Mouse (Mus musculus): Measurements from ENCODE around the gene Insig1. TPM values are rescaled to one million over a fixed set of nuclear protein-coding genes. Genes with fewer than 3 reads are reported as not detected.

The Insig1 gene
- polyA plus RNA-seq, 1 experiment from 2014 or later, result 44.3 TPM

DNA sequence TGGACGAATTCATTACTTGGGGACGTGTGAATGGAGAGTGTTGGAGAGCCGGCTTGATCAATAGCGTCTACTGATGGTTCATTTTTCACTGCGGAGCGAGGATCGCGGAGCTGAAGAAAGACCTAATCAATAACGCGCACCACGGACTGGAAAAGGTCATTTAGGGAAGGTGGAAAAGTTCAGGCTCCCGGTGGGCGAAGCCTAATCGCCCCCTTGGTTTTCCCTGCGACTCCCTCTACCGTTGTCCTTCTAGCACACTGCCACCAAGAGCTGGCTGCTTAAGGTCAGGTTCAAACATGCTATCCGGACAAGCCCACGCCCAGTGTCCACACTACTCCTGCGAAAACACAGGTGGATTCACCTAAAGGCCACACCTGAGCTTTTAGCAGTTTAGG lies 47.4 kb downstream of the Insig1 start:
- H3K27ac ChIP-seq, result no peak overlapping the region
- TF ChIP-seq CTCF (IDR thresholded peaks at IDR 0.05; ENCODE audit: low read depth), result no peak
- no peaks in the 10 kb centered on the region; the same call in 1 of the 2 replicates for H3K4me1 ChIP-seq (replicated peaks; ENCODE audit: insufficient read depth, low read length)
- no peak for DNase-seq (ENCODE audit: low spot score)
- H3K9ac ChIP-seq (ENCODE audit: low read depth, low read length), result no peak overlapping the region
- no peaks in the 10 kb centered on the region for H3K36me3 ChIP-seq (ENCODE audit: insufficient read depth, low read length)
- no peak for ATAC-seq (replicated peaks; ENCODE audit: low FRiP score, low read depth)
- H3K4me3 ChIP-seq (replicated peaks; ENCODE audit: low read depth, low read length), result peak overlapping the region; percentile 27
- no peaks in the 10 kb centered on the region for H3K9me3 ChIP-seq (replicated peaks; ENCODE audit: low read length)
- WGBS, result 3% methylated on average over 19 of the region's 19 CpGs
- peaks cover 46% of the 10 kb centered on the region for H3K27me3 ChIP-seq (ENCODE audit: insufficient read depth, low read length)
- peak overlapping the region; percentile 54 for H3K4me2 ChIP-seq (ENCODE audit: low read length)

DNA sequence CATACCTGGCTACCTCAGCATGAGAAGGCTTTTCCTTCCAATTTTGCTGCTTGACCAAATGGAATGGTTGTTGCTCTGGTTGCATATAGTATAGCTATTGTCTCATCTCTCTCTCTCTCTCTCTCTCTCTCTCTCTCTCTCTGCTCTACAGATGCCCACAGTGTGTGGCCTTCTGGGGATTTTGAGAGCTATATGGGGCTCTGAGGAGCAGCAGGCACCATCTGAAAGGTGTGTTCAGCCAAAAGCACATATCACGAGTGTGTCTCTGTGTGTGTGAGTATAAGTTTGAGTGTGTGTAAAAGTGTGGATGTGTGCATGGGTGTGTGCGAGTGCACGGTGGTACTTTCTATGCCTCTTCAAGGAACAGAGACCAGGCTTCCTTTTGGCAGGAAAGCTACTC lies 48.4 kb downstream of the Insig1 start:
- DNase-seq (ENCODE audit: low spot score) (no peak), ATAC-seq (replicated peaks; ENCODE audit: low FRiP score, low read depth) (no peak)
- Histone ChIP-seq H3K27ac (no peak overlapping the region), H3K9ac (ENCODE audit: low read depth, low read length) (no peak overlapping the region), H3K27me3 (ENCODE audit: insufficient read depth, low read length) (peaks cover 57% of the 10 kb centered on the region), H3K4me3 (replicated peaks; ENCODE audit: low read depth, low read length) (no peak overlapping the region), H3K4me2 (ENCODE audit: low read length) (no peak overlapping the region), H3K36me3 (ENCODE audit: insufficient read depth, low read length) (no peaks in the 10 kb centered on the region), H3K9me3 (replicated peaks; ENCODE audit: low read length) (no peaks in the 10 kb centered on the region), H3K4me1 (replicated peaks; ENCODE audit: insufficient read depth, low read length) (no peaks in the 10 kb centered on the region; the same call in 1 of the 2 replicates)
- TF ChIP-seq CTCF (IDR thresholded peaks at IDR 0.05; ENCODE audit: low read depth), result no peak
- WGBS, result 29% methylated on average over 3 of the region's 3 CpGs

DNA sequence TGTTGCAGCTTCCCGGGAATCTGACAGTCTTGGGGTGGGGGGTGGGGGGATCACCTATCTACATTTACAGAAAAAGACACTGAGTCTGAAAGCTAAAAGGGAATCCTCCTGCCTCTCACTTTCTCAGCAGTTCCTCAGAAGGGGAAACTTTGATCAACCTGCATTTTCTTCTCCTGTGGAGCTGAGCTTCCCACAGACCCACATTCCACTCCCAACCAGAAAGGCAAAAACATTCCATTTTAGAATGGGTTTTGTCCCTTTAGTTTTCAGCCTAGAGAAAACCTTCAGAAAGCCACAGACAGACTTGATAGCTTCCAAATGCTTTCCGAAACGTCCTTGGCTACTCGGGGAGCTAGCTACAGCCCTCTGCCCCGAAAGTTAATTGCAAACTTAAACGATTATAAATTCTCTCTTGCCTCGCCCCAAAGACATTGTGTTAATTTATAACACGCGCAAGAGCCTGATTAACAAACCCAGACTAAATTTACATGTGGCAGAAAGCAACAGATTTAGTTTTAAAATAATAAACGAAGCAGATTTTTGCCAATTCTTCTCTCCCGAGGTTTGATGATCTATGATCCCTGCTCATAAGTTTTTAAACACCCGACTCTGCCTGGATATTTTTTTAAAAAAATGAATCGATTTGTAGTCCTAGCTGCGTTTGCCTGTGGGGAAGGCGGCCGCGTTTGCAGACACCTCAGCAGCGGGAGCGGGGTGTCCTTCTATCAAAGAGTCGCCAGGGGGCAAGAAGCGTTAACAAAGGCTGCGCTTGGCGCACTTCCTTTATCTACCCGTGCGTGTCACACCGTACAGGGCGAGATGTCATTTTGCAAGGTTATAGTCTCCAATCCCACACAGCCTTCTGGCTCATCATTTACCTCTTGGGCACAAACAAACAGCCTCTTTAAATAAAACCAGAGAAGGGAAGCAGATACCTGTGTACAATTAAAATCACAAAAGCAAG lies 51.6 kb downstream of the Insig1 start:
- WGBS, result under 1% methylated on average over 27 of the region's 27 CpGs
- Histone ChIP-seq H3K4me1 (replicated peaks; ENCODE audit: insufficient read depth, low read length) (no peaks in the 10 kb centered on the region; the same call in 1 of the 2 replicates), H3K9ac (ENCODE audit: low read depth, low read length) (no peak overlapping the region), H3K9me3 (replicated peaks; ENCODE audit: low read length) (no peaks in the 10 kb centered on the region), H3K27ac (no peak overlapping the region), H3K4me2 (ENCODE audit: low read length) (peak overlapping the region; percentile 25; the same call in 1 of the 2 replicates), H3K4me3 (replicated peaks; ENCODE audit: low read depth, low read length) (no peak overlapping the region), H3K36me3 (ENCODE audit: insufficient read depth, low read length) (no peaks in the 10 kb centered on the region), H3K27me3 (ENCODE audit: insufficient read depth, low read length) (peaks cover 70% of the 10 kb centered on the region)
- DNase-seq (ENCODE audit: low spot score) (peak; percentile 83), ATAC-seq (replicated peaks; ENCODE audit: low FRiP score, low read depth) (peak; percentile 57; the same call in 1 of the 2 replicates)
- peak; percentile 67 for TF ChIP-seq CTCF (IDR thresholded peaks at IDR 0.05; ENCODE audit: low read depth)

DNA sequence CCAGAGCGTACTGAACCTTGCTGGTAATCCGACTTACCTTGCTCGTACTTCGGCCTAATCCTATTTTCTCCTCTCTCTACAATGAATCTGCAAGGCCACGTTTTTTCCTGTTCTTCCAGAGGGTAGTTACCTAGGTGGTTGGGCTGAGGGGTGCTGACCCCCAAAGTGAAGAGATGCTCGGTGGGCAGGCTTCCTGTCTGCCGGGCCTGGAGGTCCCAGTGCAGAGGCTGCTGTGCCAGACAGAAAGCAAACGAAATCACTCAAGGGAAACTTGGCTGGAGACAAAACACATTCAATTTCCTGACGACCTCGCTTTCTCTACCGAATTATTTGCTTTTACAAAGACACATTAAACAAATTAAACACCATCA lies 52.3 kb downstream of the Insig1 start:
- Histone ChIP-seq H3K9me3 (replicated peaks; ENCODE audit: low read length) (no peaks in the 10 kb centered on the region), H3K27me3 (ENCODE audit: insufficient read depth, low read length) (peaks cover 67% of the 10 kb centered on the region), H3K36me3 (ENCODE audit: insufficient read depth, low read length) (no peaks in the 10 kb centered on the region), H3K4me1 (replicated peaks; ENCODE audit: insufficient read depth, low read length) (no peaks in the 10 kb centered on the region; the same call in 1 of the 2 replicates), H3K27ac (no peak overlapping the region), H3K9ac (ENCODE audit: low read depth, low read length) (no peak overlapping the region), H3K4me2 (ENCODE audit: low read length) (peak overlapping the region; percentile 25; the same call in 1 of the 2 replicates), H3K4me3 (replicated peaks; ENCODE audit: low read depth, low read length) (no peak overlapping the region)
- WGBS, result 2% methylated on average over 11 of the region's 11 CpGs
- no peak for ATAC-seq (replicated peaks; ENCODE audit: low FRiP score, low read depth)
- no peak for TF ChIP-seq CTCF (IDR thresholded peaks at IDR 0.05; ENCODE audit: low read depth)
- DNase-seq (ENCODE audit: low spot score), result no peak

DNA sequence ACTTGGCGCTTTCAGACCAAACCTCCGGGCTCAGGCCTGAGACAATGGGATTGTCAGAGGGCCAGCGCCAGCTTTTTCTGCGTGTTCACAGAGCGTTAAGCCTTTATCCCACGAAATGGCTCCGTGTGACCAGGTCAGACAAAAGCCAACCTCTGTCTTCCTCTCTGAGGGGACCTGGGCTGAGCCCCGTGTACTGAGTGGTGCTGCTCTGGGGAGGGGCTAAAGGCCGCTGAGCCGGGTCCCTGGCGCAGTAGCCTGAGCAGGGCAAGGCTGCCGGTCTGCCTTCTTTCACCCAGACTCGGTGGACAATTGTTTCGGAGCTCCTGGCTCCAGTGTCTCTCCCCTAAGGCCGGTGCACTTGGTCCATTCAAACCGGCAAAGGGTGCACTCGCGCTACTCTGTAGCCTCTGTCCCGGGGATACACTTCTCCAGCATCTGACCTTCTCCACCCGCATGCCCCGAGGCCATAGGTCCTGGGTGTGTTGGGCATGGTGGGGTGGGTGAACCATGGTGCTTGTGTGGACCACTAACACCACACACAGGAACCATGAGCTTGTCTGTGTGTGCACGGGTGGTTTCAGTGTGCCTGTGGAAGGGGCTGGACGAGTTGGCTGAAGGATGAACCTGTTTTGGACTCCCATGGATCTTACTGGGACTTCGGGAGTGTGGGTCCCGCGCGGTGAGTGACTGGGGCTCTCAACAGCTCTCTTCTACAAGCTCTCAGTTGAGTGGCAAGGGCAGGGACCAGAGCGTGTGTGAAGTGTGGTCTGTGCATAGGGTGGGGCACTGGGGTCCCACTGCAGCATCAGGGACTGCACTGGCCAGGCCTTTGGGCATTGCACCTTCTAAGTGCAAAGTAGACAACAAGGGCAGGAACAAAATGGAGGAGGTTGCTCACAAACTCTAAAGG lies 53.4 kb downstream of the Insig1 start:
- ATAC-seq (replicated peaks; ENCODE audit: low FRiP score, low read depth), result no peak; the same call in 1 of the 2 replicates
- H3K36me3 ChIP-seq (ENCODE audit: insufficient read depth, low read length), result no peaks in the 10 kb centered on the region
- peaks cover 61% of the 10 kb centered on the region for H3K27me3 ChIP-seq (ENCODE audit: insufficient read depth, low read length)
- no peak for DNase-seq (ENCODE audit: low spot score)
- H3K4me2 ChIP-seq (ENCODE audit: low read length), result 0 out of 2 replicates have a peak overlapping the region, but pooled peaks have one; percentile 8
- no peak overlapping the region for H3K27ac ChIP-seq
- H3K4me1 ChIP-seq (replicated peaks; ENCODE audit: insufficient read depth, low read length), result no peaks in the 10 kb centered on the region; the same call in 1 of the 2 replicates
- no peak for TF ChIP-seq CTCF (IDR thresholded peaks at IDR 0.05; ENCODE audit: low read depth)
- no peaks in the 10 kb centered on the region for H3K9me3 ChIP-seq (replicated peaks; ENCODE audit: low read length)
- WGBS, result 5% methylated on average over 28 of the region's 28 CpGs
- H3K4me3 ChIP-seq (replicated peaks; ENCODE audit: low read depth, low read length), result no peak overlapping the region
- no peak overlapping the region for H3K9ac ChIP-seq (ENCODE audit: low read depth, low read length)

Other genes with a start within 250 kb of the Insig1 start
- gene Htr5a, start 229.2 kb upstream of the Insig1 start, polyA plus RNA-seq (2015; fragmentation: Nextera tagmentation; extraction: Ambion mirVana), result not detected in 2 replicates
- 0.08 TPM in 1 of 2 replicates, not detected in the other for gene En2, start 94.3 kb downstream of the Insig1 start, polyA plus RNA-seq (2015; fragmentation: Nextera tagmentation; extraction: Ambion mirVana)
- gene Cnpy1, start 174.4 kb downstream of the Insig1 start, polyA plus RNA-seq (2015; fragmentation: Nextera tagmentation; extraction: Ambion mirVana), result 0.08 and 0.10 TPM in 2 replicates
- 8.0 and 8.1 TPM in 2 replicates for gene Rbm33, start 245.8 kb downstream of the Insig1 start, polyA plus RNA-seq (2015; fragmentation: Nextera tagmentation; extraction: Ambion mirVana)

Data from kidney, postnatal 0 days (tissue).